Mouse (Mus musculus): ENCODE measurements around the gene Plod1.
A peak's percentile ranks its signal among the peaks of the same experiment; 100 is the strongest.

Plod1 gene

DNA sequence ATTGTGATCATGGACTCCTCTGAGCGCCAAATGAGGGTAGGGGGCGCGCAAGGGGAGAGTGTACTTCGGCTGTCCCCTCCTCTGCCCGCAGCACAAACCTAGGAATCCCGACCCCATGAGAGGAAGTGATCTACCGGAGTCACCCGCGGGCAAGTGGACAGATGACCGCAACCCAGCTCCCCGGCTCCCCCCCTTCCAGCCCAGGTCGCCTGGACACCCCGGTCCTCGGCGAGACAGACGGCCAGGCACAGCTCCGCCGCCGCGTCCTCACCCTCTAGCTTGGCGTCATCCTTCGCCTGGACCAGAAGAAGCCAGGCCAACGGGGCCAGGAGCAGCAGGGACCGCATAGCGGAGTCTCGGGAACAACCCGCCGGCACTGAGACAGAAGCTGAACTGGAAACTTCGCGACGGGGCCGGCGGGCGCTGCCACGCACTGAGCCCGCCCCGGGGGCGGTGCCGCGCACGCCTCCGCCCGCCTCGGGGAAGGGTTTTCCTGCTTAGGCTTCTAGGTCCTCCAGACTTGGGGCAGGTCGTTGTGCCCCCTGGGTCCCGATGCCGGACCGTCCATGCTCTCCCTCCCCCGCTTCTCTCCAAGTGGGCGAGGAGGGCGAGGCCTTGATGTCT is at the start of gene Plod1:
Plod1 (minus strand) TSS at position 437 of the 624 bp plus-strand sequence.
- peak; percentile 88 to 94 for DNase-seq

DNA sequence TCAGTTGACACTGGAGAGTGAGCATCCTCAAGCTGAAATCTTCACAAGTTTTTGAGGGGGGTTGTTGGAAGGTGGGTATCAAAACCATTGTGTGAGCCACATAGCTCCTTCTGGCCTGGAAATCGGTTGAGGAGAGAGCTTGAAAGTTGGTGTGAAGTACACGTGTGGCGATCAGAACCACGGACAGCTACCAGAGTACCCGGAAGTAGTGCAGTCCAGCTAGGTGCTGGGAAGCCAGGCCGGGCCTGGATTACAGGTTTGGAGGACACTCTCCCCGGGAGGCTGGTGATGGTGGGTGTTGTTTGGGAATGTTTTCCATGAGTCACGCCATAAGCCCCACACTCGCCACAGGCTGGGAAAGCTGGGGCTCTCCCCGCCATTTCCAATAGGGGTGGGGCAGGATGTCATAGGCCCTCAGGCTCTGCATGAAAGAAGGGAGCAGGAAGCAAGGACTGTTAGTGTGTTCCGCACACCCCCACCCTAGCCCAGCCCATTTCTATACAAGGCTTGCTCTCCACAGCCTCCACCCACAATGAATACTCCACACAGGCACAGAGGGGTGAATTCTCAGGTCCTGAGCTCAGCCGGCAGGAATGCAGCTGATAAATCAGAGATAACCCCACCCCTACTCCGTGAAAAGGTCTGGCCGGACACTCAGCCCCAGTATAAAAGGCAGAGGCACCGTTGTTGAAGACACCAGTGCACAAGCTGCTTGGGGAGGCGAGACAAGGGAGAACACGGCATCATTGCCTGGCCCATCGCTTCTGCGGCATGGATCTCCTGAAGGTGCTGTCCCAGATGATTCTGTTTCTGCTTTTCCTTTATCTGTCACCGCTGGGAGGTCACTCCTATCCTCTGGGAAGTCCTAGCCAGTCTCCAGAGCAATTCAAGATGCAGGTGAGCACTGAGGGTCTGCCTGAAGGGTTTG is 48.9 kb upstream of the Plod1 start, which contains the start of gene Nppb:
Nppb (plus strand) TSS at position 584 of the 928 bp plus-strand sequence.
- peak; percentile 54 to 85 for DNase-seq

DNA sequence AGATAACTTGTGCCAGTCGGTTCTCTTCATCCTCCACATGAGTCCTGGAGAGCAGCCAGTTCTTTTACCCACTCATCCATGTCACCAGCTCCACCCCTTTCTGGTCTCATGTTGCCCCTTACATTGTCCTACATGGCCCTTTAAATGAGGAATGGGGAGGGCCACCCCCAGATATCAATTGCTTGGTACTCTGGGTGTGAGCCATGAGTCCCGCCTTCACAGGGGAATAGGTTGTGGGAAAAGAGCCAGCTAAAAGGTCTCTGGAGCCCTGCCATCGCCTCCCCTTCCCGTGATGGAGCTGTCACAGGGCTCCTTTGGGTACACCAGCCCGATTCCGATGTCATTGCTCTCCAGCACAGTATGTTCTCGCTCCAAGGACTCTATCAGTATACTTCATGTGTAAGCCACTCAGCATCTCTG is 42.9 kb upstream of the Plod1 start:
- peak; percentile 42 to 66 for DNase-seq

DNA sequence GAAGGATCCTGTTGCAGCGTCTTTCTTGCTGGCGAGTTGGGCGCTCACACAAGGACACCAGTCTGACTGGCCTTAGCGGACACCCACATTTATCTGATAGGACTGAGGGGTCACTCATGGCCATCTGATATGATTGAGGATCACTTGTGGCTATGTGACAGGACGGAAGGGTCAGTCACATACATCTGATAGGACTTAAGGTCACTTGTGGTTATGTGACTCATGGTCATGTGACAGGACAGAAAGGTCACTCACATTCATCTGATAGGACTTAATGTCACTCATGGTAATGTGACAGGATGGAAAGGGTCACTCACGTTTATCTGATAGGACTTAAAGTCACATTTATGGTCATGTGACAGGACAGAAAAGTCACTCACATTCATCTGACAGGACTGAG is 41.8 kb upstream of the Plod1 start:
- no peak for DNase-seq

DNA sequence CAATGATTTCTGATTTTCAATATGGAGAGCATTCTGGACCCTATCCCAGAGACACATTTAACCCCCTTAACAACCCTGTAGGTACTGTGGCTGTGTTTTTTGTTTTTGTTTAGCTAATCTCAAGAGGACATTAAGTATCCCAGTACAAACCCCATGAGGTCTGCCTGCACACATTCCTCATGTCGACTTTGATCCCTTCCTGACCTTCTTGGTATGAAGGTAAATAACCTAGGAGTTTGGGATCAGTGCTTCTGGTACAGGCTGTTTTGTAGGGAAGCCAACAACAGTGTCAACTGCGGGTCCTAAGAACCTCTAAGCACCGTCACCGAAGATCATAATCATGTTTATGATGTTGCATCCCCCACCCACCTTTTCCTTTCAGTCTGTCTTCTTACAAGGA is 41.2 kb upstream of the Plod1 start:
- DNase-seq = peak; percentile 43 to 78

DNA sequence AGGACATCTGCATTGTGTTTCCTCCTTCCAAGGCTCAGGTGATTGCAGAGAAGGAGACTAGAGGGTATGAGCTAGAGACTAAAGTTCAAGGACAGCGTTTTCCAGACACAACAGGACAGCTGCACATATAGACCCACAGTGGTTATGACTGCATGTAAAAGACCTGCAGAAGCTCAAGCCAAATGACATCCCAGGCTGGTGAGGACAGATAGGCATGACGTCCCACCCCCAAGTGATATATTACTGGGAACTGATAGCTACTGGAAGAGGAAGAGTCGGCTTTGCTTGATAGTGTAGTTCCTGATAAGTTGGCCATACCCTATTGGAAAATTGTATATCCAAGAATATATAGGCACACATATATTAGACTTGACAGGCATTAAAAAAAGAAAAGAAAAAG is 39.7 kb upstream of the Plod1 start:
- no peak for DNase-seq

DNA sequence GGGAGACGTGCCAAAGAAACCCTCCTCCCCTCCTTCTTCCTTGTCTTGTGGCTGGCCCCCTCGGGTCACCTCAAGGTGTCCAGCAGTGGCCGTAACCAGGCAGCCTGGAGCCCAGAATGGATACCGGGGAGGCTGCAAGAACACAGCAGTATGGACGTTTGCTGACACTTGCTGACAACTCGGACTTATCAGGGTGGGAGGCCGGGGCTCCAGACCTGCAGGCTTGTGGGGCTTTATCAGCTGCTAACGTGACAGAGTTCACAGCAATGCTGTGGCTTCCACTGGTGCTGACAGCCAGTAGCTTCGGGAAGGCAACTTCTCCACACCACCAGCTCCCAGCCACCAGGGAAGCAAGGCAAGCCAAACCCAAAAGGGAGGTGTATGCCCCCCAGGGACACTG is 32.8 kb upstream of the Plod1 start:
- DNase-seq = no peak

DNA sequence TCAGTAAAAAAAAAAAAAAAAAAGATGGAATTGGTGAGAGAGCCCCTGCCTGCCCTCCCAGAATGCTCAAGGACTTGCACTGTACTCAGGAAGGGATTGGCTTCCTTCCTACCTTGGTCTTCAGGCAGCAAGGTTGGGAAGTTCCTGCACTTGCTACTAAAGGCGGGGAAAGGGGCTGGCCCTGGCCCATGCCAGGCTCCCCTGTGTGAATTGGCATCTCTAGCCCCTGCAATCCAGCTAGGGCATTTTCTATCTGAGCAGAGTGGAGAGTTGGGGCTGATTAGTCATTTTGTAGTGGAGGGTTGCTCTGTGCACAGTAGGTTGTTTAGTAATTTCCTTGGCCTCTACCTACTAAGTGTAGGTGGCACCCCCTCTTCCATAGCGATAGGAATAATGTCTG is 32.2 kb upstream of the Plod1 start:
- DNase-seq = no peak

DNA sequence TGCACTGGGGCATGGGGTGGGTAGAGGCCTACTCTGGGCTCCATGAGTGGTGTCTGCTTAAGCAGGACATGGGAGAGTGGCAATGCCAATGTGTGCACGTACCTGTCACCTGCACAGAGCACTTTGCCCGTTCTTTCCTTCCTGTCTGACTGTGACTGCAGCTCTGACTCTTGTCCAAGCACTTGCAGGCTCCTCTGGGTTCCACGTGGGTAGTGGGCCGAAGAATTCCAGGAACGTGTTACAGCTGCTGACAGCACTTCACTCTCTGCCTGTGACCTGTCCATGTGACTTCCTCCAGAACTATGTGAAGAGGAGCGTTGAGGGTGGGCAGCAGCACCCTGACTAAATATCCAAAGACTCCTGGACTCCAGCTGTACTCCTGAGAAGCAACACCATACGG is 29.1 kb upstream of the Plod1 start:
- DNase-seq = peak; percentile 80

DNA sequence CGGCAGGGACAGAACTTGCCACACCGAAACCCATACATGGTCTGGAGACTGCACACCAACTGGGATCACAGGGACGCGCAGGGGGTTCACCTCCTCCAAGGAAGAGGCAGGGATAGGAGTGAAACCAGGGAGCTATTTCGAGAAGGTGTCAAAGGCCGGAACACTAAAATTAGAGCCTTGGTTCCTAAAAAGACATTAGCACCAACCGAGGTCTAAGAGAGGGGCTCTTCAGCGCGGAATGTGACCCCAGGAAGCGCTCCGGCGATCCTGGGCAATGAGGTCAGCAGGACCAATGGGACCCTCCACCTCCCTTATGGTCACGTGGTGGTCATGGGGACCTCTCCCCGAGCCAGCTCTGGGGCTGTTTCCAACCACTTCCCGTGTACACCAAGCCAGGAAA is 27.1 kb upstream of the Plod1 start:
- DNase-seq = no peak

DNA sequence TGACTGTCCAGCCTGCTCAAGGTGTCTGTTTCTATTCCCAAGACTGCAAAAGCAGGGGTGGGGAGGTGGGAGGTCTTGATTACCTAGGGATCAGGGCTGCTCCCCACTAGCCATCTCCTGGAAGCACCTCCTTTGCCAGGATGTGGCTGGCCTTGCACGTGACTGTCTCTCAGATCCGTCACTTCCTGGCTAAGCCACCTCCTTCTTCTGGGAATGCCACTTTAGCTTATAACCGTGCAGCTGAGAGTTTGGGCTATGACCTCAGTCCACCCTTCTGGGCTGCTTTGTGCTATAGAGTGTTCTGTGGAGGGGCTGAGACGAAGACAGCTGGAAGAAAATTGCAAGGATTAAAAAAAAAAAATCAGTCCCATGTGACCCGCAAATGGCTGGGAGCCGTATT is 26.2 kb upstream of the Plod1 start:
- DNase-seq = no peak

DNA sequence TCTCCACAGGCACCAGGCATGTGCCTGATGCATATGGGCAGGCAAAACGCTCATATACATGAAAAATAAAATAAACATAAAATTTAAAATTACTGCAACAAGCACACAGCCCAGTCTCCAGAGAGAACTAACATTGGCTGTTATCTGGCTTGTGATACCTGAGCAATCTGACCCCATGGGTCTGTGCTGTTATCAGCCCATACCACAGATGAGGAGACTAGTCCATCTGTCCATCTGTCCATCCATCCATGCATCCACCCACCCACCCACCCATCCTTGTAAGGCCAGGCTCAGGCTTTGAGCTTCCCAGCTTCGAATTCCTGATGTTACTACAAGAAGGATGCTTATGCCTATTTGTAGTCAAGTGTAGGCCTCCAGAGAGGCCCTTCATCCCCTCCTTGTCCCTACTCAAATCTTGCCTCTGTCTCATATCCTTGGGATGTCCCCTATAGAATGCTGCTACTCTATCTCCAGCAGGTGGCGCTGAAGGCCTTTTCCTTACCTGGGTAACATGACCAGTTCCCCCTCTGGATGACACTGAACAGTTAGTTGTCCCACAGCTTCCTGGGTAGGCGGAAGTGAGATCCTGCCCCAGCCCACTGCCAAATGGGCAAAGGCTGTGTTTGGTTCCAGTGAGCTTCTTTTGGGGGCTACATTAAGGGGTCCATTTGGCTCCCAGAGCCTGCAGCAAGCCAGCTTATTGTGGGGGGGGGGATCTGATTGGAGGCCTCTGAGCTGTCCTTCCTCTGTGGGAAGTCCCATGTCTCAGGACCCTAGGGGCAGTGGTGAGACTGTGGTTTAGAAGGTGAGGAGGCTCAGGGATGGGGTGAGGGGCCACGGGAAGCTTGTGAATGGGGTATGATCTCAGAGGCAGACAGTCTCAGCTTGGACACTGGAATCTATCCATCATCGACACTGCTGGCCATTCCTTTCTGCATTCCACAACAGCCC is 23.6 kb upstream of the Plod1 start:
- DNase-seq = peak; percentile 81 to 90

DNA sequence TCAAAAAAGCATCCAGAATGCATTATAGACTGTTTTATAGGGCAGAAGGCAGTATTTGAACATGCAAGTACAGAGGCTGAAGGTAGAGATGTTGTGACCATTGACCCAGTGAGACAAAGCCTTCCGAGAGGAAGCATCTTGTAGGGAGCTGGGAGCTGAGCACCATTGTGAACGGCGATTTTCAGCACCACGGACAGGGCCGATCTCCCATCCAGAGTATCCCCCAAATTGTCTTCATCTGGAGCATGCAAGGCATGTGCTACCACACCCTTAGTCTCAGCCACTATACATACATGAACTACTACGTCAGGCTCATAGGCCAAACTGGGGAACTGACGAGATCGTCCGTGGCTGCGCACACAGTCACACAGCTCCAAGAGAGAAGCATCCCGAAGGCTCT is 20.6 kb upstream of the Plod1 start:
- peak in 1 of 2 experiments; percentile 63 for DNase-seq

DNA sequence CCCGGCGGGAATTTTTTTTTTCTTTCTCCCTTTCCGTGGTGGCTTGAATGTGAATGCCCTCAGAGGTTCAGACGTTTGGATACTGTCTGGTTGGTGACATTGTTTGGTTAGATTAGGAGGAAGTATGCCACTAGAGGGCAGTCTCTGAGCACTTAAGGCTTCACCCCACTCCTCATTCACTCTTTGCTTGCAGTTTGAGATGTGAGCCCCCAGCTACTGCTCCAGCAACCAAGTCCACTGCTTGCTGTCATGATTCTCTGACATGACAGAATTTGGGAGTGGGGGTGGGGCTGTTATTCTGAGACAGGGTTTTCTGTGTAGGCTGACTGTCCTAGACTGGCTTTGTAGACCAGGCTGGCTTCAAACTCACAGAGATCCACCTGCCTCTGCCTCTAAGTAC is 17.0 kb upstream of the Plod1 start:
- DNase-seq = peak; percentile 56 to 68

DNA sequence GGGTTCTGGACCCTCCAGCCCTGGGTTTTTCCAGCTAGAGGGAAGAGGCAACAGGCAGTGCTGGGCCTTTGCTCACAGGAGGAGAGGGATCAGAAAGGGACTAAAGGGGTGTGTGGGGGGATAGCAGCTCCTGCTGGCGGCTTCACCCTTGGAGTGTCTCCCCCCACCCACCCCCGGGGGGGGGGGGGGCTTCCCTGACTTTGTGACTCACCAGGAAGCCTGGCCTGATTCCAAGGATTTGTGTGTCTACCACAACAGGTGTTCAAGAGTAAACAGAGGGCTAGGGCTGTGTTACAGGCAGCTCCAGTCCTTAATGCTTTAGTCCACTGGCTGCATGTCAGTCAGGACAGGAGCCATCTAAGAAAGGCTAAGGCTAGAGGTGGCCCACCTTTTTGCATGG is 10.9 kb upstream of the Plod1 start:
- DNase-seq = no peak

DNA sequence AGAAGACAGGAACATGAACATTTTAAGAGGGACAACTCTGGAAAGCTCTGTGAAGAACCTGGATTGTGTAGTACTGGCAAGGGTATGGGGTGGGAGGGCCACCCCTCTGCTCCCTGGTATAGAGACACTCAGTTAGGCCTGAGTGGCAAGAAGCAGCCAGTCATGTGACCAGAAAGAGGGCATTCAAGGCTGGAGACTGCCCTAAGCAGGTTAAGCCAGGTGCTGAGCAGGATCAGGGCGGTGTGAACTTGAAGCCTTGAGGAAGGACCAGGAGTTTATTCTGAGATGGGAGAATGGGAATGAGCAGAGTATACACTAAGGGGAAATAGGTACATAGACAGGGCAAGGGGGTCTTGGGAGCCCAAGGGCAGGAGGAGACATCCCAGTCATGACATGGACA is 6.4 kb upstream of the Plod1 start:
- DNase-seq = peak; percentile 69 to 82

DNA sequence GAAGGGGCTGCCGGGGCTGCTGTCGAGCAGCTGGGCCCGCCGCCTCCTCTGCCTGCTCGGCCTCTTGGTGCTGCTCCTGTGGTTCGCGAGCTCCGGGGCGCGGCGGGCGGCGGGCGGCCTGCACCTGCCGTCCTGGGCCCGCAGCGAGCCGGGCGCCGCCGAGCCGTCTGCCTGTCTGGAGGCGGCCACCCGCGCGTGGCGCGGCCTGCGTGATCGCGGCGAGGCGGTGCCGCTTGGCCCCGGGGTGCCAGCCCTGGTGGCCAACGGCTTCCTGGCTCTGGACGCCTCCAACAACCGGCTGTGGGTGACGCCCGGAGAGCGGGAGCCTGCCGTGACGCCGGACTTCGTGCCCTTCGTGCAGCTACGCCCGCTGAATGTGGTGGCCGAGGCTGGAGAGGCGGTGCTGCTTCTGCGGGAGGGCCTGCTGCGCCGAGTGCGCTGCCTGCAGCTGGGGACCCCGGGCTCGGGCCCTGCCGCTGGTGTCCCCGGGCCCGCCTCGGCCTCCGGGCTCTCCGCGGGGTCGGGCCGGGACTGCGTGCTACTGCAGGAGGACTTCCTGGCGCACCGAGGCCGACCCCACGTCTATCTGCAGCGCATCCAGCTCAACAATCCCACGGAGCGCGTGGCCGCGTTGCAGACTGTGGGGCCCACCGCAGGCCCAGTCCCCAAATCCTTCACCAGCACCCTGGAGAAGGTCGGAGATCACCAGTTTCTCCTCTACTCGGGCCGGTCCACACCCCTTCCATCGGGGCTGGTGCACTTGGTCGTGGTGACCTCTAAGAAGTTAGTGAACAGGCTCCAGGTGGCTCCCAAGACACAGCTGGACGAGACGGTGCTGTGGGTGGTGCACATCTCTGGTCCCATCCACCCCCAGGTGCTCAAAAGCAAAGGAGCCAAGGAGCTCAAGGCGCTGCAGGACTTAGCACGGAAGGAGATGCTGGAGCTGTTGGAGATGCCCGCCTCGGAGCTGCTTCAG is 4.8 kb upstream of the Plod1 start:
- DNase-seq = peak in 1 of 2 experiments; percentile 55

DNA sequence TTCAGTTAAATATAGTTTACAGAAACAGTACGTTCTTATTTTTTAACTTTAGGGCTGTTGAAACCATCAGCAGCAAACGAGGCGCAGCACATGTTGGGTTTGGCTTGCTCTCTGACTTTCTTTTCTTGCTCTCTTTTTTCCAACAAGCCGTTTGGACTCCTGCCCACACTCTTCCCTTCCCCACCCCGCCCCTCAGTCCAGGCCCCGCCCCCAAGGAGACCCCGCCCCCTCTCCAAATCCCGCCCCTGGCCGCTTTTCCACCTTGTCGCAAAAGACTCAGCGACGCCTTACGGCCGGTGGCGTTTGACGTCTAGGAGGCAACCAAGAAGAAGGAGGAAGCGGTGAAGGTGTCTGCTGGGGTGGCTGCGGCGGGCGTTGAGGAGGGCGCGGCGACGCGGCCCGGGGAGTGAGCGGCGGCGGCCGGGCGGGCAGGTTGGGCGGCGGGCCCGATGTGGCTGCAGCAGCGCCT is 4.0 kb upstream of the Plod1 start, which contains the start of gene 2510039O18Rik:
2510039O18Rik (plus strand) TSS at position 320 of the 469 bp plus-strand sequence.
- peak; percentile 89 to 92 for DNase-seq

DNA sequence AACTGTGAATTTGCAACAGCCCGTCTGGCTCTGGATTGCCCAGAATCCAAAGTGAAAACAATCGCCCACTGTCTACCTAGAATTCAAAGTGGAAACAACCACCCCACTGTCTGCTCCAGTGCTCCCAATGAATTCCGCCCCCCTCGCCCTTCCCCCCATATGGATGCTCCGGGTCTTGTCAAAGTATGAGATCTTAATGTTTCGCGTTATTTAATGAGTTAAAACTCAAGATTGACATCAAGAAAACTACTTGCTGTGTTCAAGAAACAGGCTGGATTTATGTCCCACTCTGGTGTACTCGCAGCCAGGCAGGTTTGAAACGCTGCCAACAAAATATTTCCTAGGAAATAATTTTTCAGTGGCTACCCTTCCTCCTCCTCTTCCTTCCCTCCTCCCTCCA is 3.5 kb upstream of the Plod1 start:
- peak in 1 of 2 experiments; percentile 27 for DNase-seq

DNA sequence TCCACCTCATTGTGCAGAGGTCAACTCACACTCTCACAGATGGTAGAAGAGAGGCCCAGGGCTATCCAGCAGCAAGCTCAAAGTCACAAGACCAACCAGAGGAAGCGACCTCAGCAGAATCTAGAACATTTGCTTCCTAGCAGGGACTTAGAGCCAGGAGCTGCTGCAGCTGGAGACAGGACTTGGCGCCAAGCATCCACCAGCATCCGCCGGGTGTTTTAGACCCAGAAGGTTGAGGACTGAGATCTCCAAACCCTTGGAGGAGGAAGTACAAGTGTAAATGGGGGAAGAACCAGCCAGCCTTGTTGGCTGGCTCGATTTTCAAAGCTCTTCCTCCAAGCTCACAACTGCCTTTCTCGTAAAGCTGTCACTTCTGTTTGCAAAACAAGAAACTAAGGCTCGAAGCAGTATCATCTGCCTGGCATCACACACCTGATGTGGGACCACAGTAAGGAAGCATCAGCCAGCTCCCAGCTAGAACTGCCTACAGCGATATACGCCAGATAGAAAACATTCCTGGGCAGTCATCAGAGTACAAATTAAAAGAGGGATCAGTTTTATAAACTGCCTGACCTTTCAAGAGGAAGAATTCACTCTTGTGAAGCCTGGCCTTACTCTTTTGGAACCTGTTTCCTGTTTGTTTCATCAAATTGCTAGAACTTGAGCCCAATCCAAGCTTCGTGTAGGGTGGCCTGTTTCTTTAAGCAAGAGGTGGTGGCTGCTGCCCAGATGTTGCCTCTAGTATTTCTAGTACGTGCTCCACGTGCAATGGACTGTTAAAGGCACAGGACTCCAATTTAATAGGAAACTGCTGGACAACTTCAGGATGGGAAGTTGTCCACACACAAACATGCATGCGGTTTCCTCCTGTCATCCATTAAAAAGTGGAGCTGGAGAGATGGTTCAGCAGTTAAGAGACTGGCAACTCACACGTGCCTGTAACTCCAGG is 1.9 kb upstream of the Plod1 start:
- peak; percentile 65 to 74 for DNase-seq
